Mouse (Mus musculus) WW6 (cell line): ENCODE data around the gene Tiam1.
A peak's percentile ranks its signal among the peaks of the same experiment; 100 is the strongest.

Source experiments
- DNase-seq: peaks from one replicate; pipeline ENCODE4 v3.0.0-alpha.2; 2013; ENCODE audit warnings: low read depth, low spot score

Tiam1 gene

GRCm38 (mm10) chr16:89995155-89995554 lies 148.4 kb downstream of the Tiam1 start:
- no peak for DNase-seq

GRCm38 (mm10) chr16:89993991-89994825 lies 149.4 kb downstream of the Tiam1 start:
- DNase-seq: no peak

GRCm38 (mm10) chr16:89993506-89993905 lies 150.1 kb downstream of the Tiam1 start:
- no peak for DNase-seq

- no peak for DNase-seq
Measured at GRCm38 (mm10) chr16:89991701-89992152, 151.8 kb downstream of the Tiam1 start.

- peak; percentile 36 for DNase-seq
Measured at GRCm38 (mm10) chr16:89990288-89990955, 153.1 kb downstream of the Tiam1 start.

GRCm38 (mm10) chr16:89989816-89990215 lies 153.8 kb downstream of the Tiam1 start:
- DNase-seq: no peak

- no peak for DNase-seq
Measured at GRCm38 (mm10) chr16:89986672-89987362, 156.8 kb downstream of the Tiam1 start.

GRCm38 (mm10) chr16:89985702-89986481 lies 157.7 kb downstream of the Tiam1 start:
- DNase-seq: no peak

- no peak for DNase-seq
Measured at GRCm38 (mm10) chr16:89980075-89980744, 163.4 kb downstream of the Tiam1 start.

GRCm38 (mm10) chr16:89975441-89975840 lies 168.1 kb downstream of the Tiam1 start:
- DNase-seq: no peak

GRCm38 (mm10) chr16:89973814-89974712 lies 169.5 kb downstream of the Tiam1 start:
- DNase-seq: no peak

- DNase-seq: no peak
Measured at GRCm38 (mm10) chr16:89972854-89973487, 170.6 kb downstream of the Tiam1 start.

GRCm38 (mm10) chr16:89972018-89972417 lies 171.6 kb downstream of the Tiam1 start:
- DNase-seq: no peak

GRCm38 (mm10) chr16:89968058-89968457 lies 175.5 kb downstream of the Tiam1 start:
- DNase-seq: no peak

- no peak for DNase-seq
Measured at GRCm38 (mm10) chr16:89962876-89963275, 180.7 kb downstream of the Tiam1 start.

- no peak for DNase-seq
Measured at GRCm38 (mm10) chr16:89960904-89961303, 182.7 kb downstream of the Tiam1 start.

- DNase-seq: peak; percentile 14
Measured at GRCm38 (mm10) chr16:89960186-89960878, 183.2 kb downstream of the Tiam1 start.

GRCm38 (mm10) chr16:89958982-89959381 lies 184.6 kb downstream of the Tiam1 start:
- DNase-seq: no peak

GRCm38 (mm10) chr16:89958030-89958429 lies 185.5 kb downstream of the Tiam1 start:
- DNase-seq: no peak
